Mouse (Mus musculus) left cerebral cortex, adult 9 months (tissue): ENCODE measurements around the gene Mpv17l.
"Not testable (repeated sequence)": the region's sequence is repeated elsewhere in the genome, so short reads cannot be mapped to it uniquely, and the experiment has no call there.

Experiments used
- DNase-seq, 2 experiments: peaks; one replicate each; pipeline ENCODE4 v3.0.0; 2022; ENCODE audit warnings: low spot score in 2 of 2

Gene Mpv17l

GRCm38 (mm10) chr16:13902888-13903483 is at the start of gene Mpv17l, which contains the start of gene Pdxdc1:
Gene Mpv17l (plus strand): TSS chr16:13903161.
Gene Pdxdc1 (minus strand): TSS chr16:13903131.
- peak; percentile 93 to 98 for DNase-seq

- DNase-seq: no peak
These were observed 49.1 kb upstream of the Mpv17l start for GRCm38 (mm10) chr16:13853886-13854285.

- DNase-seq: no peak
These were observed 36.9 kb upstream of the Mpv17l start for GRCm38 (mm10) chr16:13866076-13866475.

DNA sequence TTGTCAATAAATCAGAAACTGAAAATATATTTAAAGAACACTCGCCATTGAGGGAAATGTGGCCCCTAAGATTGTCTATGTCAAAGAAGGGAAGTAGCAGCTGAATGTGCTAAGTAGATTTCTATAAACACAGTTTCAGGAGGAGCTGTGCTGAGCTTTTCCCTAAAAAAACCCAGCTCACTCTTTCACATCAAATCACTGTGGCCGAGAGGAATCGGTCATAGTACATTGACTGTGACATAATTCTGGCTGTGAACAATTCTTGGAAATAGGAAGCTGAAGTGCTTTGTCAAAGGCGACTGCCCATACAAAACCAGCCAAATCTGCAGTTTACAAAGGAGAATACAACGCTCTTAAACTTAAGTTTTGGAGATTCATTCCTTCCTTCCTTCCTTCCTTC is 36.3 kb upstream of the Mpv17l start:
- DNase-seq: no peak

- peak in 1 of 2 experiments; percentile 47 for DNase-seq
These were observed 35.6 kb upstream of the Mpv17l start for GRCm38 (mm10) chr16:13867406-13867805.

DNA sequence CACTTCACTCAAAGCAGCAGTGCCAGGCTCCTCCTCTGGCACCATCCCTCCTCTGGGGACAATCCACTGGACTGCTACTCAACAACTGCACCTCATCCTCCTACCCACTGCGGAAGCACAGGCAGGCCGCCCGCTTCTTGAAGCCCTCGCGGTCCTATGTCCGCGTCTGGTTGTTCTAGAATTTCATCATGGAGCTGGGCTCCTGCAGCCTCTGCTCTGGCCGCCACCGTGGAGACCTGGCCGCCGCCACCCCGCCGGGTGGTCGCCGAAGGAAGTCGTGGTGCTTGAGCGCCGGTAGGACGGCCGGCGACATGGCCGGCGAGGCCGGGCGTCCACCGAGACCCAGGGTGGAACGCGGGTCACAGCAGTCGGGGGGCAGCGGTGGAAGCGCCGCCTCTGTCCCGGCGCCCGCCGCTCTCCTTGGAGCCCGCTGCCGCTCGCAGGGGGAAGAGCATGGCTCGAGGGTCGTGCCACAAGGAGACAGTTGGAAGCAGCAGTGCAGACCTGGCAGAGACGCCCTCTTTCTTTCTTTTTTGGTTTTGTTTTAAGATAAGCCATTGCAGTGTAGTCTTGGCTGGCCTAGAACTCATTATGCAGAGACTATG is 34.9 kb upstream of the Mpv17l start:
- DNase-seq: no peak

DNA sequence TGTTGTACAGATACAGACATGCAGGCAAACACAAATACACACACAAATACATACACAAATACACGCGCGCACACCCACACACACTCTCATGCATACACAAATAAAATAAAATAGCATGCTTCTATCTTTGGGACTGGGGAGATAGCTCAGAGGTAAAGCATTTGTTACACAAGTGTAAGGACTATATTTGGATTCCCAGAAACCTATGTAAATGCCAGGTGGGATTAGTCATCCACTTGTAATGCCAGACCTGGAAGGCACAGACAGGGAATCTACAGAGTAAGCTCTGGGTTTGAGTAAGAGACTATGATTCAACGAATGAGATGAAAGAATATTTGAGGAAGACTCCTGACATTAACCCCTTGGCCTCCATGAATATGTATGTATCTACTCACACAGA is 27.5 kb upstream of the Mpv17l start:
- peak; percentile 19 to 48 for DNase-seq

GRCm38 (mm10) chr16:13883094-13883774 is 19.7 kb upstream of the Mpv17l start:
- DNase-seq: no peak

GRCm38 (mm10) chr16:13890449-13890848 is 12.5 kb upstream of the Mpv17l start:
- DNase-seq: no peak

DNA sequence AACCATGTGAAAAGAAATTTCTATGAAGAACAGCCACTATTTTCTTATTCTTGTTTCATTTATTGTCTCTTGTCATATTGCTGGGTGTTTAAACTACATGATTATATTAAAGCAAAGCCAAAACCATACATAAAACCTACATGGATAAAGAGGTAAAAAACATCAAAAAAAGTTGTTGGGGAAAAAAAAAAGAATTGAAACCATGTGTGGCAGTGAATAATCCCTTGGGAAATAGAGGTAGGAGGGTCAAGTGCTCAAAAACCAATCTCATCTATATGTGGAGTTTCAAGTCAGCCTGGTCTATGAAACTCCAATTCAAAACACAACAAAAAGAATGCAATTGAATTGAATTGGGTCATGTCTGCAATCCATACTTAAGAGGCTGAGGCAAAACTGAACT is 10.1 kb upstream of the Mpv17l start:
- no peak for DNase-seq

DNA sequence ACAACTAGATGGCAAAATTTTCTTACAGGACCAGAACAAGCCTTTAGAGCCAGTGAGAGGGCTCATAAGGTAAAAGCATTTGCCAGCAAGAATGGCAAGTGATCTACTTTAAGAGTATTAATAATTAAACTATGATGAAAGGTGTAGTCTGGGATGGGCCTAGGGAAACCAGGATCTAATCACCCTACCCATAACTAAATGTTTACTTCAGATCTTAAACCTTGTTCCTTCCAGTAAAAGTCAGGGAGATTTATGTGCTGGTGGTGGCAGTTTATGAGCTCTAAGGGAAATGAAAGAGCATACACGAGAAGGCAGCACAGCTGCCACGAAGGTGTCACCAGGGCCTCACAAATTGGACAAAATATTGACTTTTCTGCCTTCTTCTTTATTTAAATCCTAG is 8.9 kb upstream of the Mpv17l start:
- no peak for DNase-seq

DNA sequence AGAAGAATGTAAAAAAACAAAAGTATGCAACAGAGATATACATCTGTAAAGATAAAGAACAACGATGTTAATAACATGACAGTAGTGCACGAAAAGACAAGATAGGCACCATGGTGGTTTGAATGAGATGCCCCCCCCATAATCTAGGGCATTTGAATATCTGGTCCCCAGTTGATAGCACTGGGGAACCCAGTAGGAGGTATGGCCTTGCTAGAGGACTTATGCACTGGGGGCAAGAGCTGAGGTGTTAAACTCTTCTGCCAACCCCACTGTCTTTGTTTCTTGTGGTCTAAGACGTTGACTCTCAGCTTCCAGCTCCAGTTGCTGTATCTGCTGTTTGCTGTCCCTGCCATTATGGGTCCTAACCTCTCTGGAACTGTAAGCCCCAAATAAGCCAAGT is 7.2 kb upstream of the Mpv17l start:
- DNase-seq: no peak

DNA sequence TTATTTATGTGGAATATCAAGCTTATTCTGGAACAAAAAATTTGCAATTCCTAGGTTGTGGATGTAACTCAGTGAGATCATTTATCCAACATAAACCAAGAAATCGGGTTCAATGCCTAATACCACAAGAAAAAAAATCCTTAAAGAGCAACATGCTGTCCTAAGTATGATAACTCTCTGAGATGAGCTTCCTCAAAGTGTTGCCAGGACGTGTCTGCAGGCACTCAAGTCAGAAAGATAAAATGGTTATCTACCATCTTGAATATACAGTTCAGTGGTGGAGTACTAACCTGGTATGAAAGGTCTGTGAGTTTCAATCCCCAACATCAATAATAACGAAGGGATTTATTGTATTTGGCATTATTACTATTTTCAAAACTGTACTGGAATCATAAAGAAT is 6.6 kb upstream of the Mpv17l start:
- no peak for DNase-seq

- DNase-seq: no peak
These were observed 4.0 kb upstream of the Mpv17l start for GRCm38 (mm10) chr16:13898981-13899380.

DNA sequence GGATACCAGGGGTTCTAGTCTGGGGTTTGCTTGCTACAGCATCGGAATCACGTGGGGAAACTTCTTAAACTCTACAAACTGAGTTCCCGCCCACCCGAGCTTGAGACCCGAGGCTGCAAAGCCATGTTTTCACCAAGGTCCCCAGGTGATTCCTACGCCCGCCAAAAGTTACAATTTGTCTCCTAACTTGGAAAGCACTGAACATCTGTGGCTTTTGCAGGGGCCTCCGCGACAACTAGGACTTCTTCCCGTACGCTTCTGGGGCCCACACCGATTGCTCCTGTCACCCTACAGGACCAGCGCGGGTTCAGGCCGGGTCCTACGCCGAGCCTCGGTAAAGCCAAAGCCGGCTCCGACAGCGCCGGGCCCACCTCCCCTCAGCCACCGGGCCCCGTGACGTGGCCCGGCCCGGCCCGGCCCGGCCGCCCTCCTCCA is 547 bp upstream of the Mpv17l start:
- no peak for DNase-seq

GRCm38 (mm10) chr16:13903488-13903887 is 527 bp downstream of the Mpv17l start:
- DNase-seq: peak in 1 of 2 experiments; percentile 55

DNA sequence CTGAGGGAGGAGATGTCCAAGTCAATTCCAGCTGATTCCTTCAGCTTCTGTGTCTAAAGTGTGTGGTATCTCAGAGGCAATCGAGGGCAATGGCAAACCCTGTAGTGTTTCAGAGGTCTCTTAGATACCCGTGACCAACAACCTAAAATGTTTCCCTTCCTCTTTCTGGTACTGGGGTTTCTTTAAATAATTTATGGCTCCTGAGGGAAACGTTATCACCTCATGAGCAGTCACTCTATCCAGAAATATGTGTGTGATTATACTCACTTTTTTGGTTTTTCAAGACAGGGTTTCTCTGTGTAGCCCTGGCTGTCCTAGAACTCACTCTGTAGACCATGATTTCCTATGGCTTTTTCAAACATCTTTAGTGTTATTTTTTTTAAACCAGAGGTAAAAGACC is 4.3 kb downstream of the Mpv17l start:
- DNase-seq: no peak

DNA sequence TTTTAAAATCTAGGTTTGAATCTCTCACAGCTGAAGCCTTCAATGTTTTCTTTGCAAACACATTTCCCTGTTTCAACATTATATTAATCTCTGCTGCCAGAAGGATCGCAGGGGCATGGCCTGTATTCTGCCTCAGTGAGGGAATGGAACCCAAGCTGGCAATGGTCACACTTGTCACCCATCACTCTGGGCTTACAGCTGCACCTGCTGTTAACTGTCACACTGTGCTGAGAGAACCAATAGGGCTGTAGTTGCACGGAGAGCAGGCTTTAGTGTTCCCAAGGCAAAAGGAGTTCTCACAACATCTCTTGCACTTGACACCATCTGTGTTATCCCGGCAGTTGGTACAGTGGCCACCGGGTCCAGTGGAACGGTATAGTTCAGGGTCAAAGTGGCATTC is 17.1 kb downstream of the Mpv17l start:
- DNase-seq: no peak

DNA sequence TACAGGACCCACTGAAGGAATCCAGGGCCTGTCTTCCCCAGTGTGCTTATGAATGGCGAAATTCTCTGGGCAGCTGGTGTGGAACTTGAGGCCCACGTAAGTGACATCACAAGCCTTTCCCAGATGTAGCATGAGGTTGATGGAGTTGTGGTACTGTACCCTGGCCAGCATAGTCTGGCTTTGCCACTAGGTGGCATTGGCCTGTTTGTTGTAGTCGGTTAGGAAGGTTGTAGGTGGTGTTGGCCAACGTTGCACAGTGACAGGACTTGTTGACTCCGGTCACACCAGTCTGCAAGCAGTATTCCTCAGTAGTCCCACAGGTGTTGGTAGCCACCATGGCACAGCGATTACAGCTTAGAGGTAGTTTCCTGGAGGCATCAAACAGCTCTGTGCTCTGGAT is 18.1 kb downstream of the Mpv17l start:
- no peak for DNase-seq

DNA sequence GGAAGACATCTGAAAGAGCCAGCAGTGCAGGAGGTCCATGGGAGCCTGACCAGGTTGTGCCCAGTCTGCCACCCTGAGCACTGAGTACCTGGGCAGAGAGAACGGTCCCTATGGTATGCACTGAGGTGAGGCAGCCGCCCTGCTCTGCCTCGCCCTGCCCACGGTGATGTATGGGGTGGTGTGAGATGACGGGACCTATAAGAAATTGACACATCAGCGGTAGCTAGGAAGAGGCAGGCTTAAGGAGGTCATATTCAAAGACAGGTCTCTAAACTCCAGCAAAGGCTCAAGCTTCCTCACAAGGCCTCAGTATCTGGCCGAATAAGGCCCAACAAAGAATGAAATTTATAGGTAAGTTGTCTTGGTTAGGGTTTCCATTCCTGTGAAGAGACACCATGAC is 18.8 kb downstream of the Mpv17l start:
- no peak for DNase-seq

DNA sequence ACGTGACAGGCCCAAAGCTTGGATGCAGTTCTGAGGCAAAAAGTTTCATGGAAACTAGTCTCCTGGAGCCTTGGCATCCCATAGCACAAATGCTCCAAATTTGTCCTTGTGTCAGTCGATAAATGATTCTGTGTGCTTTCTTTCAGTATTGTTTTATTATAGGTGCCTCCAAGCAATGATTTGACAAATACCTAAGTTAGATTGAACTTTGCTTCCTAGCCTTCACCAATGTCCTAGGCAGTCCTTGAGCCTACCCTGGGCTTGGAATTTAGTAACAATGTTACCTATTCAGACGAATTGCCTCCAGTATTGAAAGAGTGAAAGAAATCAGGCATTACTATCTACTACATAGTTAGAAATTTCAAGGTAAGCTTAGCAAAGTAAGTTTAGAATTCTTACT is 19.5 kb downstream of the Mpv17l start:
- DNase-seq: not testable (repeated sequence)

GRCm38 (mm10) chr16:13922966-13923365 is 20.0 kb downstream of the Mpv17l start:
- DNase-seq: not testable (repeated sequence)

GRCm38 (mm10) chr16:13927456-13928075 is 24.6 kb downstream of the Mpv17l start:
- DNase-seq: no peak
